Mouse (Mus musculus): ENCODE measurements around the gene Lbhd2. TPM values are rescaled to one million over a fixed set of nuclear protein-coding genes. Genes with fewer than 3 reads are reported as not detected.

Gene Lbhd2
- polyA plus RNA-seq, 1 experiment from 2014 or later: not detected

GRCm38 (mm10) chr12:111457742-111458141, 51.1 kb downstream of the Lbhd2 start:
- no peak for ATAC-seq (ENCODE audit: low read depth)
- H3K9me3 ChIP-seq: no peaks in the 10 kb centered on the region
- 75% methylated on average over 1 of the region's 1 CpGs for WGBS
- H3K9ac ChIP-seq: no peak overlapping the region
- no peak overlapping the region for H3K4me3 ChIP-seq
- no peak overlapping the region for H3K4me2 ChIP-seq
- H3K27me3 ChIP-seq: peaks cover 54% of the 10 kb centered on the region
- H3K36me3 ChIP-seq: no peaks in the 10 kb centered on the region
- no peaks in the 10 kb centered on the region for H3K4me1 ChIP-seq (replicated peaks)
- H3K27ac ChIP-seq (replicated peaks): no peak overlapping the region

Other genes starting within 250 kb of the Lbhd2 start
- 15.9 and 17.5 TPM in 2 replicates for gene Traf3, start 240.4 kb upstream of the Lbhd2 start, polyA plus RNA-seq (2015; fragmentation: Nextera tagmentation; extraction: Ambion mirVana)
- not detected in 2 replicates for gene 4930595D18Rik, start 222.3 kb upstream of the Lbhd2 start, polyA plus RNA-seq (2015; fragmentation: Nextera tagmentation; extraction: Ambion mirVana)
- 5.1 and 5.3 TPM in 2 replicates for gene Amn, start 135.7 kb upstream of the Lbhd2 start, polyA plus RNA-seq (2015; fragmentation: Nextera tagmentation; extraction: Ambion mirVana)
- 34.0 and 41.4 TPM in 2 replicates for gene Cdc42bpb, start 29.1 kb upstream of the Lbhd2 start, polyA plus RNA-seq (2015; fragmentation: Nextera tagmentation; extraction: Ambion mirVana)
- gene Exoc3l4, start 10.2 kb downstream of the Lbhd2 start, polyA plus RNA-seq (2015; fragmentation: Nextera tagmentation; extraction: Ambion mirVana): 1.1 and 2.3 TPM in 2 replicates
- gene Tnfaip2, start 35.7 kb downstream of the Lbhd2 start, polyA plus RNA-seq (2015; fragmentation: Nextera tagmentation; extraction: Ambion mirVana): 0.98 and 1.9 TPM in 2 replicates
- gene Gm266, start 79.0 kb downstream of the Lbhd2 start, polyA plus RNA-seq (2015; fragmentation: Nextera tagmentation; extraction: Ambion mirVana): 1.6 TPM in 2 replicates
- 552 and 587 TPM in 2 replicates for gene Eif5, start 131.2 kb downstream of the Lbhd2 start, polyA plus RNA-seq (2015; fragmentation: Nextera tagmentation; extraction: Ambion mirVana)
- 53.1 and 61.5 TPM in 2 replicates for gene Mark3, start 167.7 kb downstream of the Lbhd2 start, polyA plus RNA-seq (2015; fragmentation: Nextera tagmentation; extraction: Ambion mirVana)

Data from neural tube, embryonic 13.5 days (tissue).